Mouse (Mus musculus) layer of hippocampus, postnatal 10 days (tissue): ENCODE measurements at regions not wholly inside any gene's neighbourhood (a gene's known extent, or its start where the extent isn't known, plus 50 kb on each side); places are given as distances from the start of the nearest gene placed in this dataset.
A peak's percentile ranks its signal among the peaks of the same experiment; 100 is the strongest.

Experiments
- DNase-seq, 2 experiments: peaks; one replicate each; pipeline ENCODE4 v3.0.0; 2021; ENCODE audit warnings: low spot score in 2 of 2

DNA sequence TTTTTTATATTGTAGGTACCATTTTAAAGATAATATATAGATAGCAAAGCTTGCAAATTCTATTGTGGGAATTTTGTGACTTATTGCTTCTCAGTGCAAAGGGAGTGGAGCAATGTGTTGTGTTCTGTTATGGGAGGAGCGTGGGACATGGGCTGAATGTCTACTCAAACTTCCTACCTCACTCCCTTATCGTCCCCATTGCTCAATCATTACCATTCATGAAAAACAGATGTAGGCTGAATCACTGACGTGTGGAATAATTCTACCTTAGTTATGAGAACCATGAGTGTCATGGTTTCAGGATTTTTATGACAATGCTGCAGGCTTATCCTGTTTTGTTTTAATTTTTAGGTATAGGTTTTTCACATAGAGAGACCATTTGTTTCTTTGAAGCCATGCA is 119.0 kb upstream of the Ednra start:
- no peak for DNase-seq

DNA sequence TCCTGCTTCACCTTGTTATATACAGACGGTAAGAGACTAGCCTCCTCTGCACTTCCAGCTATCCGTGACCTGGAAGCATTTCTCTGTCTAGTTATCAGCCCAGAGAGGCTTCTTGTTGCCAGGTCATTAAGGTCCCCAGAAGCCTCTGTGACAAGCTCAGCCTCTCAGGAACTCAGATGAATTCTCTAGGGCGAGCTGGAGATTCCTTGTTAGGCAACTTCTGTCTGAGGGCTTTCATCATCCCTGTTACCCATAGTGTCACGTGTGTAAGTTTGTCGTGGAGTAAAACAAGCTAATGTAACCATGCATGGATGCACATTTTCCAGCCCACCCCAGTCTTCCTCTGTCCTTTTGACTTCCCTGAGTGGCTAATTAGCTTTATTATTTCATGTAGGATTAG is 126.3 kb upstream of the Ednra start:
- DNase-seq, result no peak

DNA sequence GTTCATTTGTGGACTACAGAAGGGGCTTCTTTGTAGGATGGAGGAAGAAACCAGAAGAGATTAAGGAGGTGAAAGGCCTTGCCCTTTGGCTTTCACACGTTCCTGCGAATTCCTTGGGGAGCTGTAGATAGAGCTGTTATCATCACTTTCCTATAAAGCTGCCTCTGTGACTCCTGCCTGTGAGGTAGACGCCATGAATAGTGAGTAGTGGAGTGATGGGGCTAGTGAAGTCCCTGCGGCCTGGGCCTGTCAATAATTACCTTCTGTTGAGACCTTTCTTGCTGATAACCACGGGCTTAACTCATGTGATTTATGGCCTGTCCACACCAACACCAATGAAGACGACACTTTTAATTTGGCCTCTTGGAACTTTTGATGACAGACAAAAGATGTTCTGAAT is 146.0 kb upstream of the Ednra start:
- DNase-seq, result no peak

DNA sequence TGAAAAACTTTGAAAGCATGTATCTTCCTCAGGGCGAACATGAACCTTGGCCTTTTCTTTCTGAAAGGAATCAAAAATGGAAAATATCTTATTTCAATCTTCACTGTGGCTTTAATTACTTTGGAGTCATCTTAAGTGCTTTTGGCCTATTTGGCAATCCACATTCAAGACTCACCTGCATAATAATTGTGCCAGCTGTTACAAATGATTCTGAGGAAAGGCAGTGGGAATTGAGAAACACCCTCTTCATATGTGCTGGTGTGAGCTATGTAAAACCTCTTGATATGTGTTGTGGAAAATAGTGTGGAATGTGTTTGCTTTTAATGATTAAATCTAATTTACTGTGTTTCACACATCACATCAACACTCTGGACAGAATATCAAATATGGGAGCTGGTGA is 148.5 kb upstream of the Ednra start:
- DNase-seq, result no peak

DNA sequence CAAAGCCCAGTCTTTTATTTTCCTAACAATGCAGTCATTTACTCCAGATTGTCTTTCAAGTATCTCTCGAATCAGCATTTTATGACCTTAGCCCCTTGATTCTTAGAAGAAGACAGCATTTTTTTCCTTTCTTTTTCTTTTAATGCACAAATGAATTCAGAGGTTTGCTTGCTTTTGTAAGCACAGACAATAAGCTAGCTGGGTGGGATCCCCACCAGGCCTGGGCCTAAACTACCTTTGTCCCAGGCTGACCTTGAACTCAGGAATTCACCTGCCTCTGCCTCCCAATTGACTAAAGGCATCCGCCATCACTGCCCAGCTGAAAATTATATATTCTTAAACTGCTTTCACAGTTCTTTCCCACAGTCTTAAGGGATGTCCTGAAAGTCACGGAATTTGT is 195.5 kb upstream of the Ednra start:
- DNase-seq, result no peak

DNA sequence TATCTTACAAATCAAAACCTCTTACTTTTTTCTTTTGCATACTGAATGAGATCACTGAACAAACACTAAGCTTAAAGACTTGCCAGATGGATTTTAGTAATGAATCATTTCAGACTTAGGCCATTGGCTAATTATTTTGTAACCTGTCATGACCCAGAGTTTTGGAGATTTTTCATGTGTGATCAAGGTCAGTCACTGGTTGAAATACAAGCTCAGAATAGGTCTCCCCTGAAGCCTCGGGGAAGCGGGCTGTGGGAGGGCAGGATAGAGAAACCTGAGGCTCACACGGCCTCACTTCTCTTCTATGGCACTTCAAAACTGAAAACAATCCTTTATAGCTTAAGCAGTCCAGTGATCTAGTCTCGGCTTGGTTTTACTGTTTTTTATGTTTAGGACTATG is 197.6 kb upstream of the Ednra start:
- no peak for DNase-seq

DNA sequence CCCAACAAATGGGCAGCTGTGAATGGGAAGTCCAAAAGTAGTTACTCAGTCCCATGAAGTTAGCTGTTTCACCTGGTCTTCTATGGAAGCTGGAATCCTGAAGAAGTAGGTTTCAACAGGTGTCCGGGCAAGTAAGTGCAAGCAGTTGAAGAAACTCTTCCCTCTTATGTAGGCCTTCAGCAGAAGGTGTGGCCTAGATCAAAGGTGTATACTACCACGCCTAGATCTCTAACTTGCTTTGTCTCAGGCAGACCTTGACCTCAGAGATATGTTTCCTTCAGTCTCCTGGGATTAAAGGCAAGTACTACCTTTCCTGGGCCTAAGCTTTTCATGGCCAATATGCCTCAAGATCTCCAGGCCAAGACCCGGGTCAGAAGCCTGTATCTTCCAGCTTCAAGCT is 223.4 kb upstream of the Ednra start:
- DNase-seq, result no peak

DNA sequence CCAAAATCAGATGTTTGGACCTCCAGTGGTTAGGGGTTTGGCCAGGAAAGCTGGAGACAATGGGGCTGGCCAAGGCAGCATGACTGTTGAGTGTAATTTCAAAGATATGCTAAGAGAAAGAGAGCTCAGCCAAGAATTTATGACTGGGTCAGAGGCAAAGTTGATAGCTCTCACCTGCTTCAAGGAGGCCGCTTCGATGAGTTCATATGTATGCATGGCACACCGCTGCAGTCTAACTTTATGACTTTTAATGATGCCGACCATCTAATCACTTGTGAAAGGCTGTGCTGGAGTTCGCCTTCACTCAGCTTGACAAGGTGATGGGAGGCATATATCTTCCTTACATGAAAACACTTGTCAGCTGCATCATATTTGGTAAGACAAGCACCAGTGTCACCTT is 225.4 kb upstream of the Ednra start:
- no peak for DNase-seq

DNA sequence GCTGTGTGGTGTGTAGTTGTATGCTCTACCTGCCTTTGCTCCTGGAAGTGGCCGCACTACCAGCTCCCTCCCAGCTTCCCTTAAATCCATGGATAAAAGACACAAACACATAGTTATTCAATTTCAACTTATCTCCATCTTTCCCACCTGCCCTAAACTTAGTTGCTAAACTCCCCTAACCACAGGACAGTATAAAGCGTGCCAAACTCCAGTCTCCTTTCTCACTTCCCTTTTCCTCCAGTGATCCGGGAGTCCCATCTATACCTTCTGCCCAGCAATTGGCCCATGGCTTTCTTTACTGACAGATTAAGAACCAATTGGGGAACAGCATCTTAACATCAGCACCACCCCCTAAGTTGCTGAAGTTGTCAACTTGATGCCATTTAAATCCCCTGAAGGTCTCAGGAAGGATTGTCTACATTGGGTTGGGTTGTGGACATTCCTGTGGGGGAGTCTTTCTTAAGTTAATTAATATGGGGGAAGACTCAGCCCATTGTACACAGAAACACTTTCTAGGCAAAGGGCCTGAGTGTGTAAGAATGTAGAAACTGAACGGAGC is 234.6 kb upstream of the Ednra start:
- no peak for DNase-seq

DNA sequence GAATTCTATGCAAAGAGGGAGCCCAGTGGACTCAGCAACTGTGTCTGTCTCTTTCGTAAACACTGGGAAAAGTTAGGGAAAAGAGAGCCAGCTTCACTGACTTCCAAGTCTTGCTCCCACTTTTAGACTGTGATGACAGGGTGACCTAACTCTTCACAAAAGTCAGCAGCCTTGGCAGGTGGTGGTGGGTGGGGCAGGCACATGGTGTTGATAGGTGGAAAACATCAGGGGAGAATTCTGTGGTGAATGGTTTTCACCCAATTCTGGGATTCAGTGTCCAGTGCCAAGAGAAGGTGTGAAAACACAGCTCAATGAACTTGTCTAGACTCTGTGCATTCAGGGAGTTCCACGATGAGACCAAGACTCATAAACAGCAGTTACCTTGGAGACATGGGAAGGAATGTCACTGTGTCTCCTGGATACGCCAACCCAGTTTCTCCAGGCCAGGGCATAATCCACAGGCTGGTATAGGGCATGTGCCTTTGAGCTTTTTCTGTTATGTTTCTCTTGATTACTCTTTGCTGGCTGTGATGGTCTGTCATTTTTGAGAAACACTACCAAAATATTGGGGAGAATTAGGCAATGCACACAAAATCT is 238.9 kb upstream of the Ednra start:
- no peak for DNase-seq

DNA sequence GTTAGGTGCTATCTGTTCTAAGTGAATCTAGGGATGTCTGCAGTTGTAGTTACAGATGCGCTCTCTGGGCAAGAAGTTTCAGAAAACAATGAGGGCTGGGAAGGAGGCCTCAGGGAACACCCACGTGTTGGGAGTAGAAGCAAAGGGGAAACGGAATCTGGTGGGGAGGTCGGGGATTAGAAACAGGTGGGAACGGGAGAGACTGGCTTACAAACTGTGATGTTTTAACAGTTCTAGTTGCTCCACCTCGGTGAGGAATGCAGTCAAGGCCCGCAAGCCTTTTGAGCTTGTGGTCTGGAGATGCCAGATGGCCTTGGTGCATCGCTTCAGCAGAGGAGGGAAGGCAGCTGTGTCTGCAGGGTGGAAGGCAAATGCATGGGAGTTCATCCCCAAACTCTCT is 242.7 kb upstream of the Ttc29 start:
- DNase-seq, result no peak

DNA sequence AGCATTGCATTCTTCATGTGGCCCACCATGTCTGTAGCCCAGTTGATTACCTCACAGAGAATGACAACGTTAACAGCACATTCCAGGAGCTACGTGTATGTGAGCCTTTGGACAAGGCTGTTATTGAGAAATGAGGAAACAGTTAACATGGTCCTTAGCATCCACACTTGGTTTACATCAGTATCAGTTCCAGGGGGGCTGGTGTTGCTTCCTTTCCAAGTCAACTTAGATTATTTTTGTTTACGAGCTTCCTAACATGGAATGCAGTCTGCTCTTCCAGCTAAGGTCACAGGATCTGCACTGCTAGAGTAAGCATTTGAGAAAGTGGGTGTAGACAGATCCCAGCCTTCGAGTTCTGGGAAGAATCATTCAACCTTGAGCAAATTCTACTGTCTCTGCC is 239.4 kb upstream of the Ttc29 start:
- DNase-seq, result no peak

DNA sequence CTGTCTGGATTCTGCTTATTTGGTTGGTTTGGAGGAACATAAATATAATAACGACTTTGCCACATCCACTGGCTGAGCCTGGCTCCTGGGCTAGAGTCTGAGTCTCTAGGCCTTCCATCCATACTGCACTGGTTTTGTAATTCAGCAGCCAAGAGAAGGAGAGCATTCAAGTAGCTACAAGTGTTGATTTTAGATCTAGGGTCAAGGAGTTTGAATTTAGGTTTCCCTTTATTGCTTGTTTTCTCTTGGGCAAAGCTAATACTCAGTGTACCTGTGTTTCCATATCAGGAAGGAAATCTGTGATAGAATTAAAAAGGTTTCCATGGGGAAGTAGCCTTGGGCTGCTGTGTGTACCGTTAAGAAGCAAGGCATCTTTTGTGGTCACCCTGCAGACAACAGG is 234.0 kb upstream of the Ttc29 start:
- no peak for DNase-seq

DNA sequence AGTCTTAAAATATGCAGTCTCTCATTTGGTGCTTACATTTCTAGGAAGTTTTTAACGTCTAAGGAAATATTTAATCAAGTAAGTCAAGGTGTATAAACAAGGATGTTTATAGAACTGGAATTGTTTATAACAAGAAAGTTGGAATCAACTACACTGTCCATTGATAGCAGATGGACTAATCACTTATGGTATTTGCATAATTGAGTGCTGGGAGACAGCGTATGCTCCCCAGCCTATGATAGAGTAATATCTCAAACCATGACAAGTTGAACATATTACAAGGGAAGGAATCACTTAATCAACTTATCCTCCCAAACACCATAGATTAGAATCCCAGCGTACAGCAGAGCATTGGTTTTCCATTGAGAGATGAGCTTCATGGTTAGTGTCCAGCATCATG is 232.4 kb upstream of the Ttc29 start:
- DNase-seq, result no peak

DNA sequence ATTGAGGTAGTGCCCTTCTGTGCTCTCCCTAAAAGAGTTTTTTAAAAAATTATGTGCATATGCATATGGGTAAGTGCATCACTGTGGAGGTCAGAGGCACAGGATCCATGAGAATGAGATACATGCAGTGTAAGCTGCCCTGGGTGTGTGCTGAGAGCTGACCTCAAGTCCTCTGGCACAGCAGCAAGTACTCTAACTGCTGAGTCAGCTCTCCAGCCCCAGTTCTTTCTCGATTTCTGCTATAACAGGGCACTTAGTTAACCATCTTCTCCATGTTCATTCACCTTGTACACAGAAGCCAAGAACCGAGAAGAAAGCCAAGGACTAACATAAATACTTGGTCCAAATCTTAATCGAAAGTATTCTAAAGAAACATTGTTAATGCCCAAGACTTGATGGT is 231.1 kb upstream of the Ttc29 start:
- no peak for DNase-seq

DNA sequence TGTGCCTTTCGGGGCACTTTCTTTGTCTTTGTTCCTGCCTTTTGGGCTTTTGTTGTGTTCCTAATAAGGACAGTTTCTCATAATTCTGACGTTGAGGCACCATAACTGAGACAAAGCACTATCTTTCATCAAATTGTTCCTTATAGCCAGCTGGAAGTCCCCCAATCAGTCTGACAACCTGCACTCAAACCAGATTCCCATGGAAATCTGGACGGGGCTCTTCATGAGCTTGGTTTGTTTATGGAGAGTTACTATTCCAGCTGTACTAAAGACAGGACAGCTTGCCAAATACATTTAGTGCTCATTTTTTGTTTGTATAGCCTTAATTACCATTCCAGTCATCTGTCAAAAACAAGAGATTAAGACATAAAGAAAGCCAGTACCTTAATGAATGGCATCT is 229.6 kb upstream of the Ttc29 start:
- DNase-seq, result no peak

DNA sequence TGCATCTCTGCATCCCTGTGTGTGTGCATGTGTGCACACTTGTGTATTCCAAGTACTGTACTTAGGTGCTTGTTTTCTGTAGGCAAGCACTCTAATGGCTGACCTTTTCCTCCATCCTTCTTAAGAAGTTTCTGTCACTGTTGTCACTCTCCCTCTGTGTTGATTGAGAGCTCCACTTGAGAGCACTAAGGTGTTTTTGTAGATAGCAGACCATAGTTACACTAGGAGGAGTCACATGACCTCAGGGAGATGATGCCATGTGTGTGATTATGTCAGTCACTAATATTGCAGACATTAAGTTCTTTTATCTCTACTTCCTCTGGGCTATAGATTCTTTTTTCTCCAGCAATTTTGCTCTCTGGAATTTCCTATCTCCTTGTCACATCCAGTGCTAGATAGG is 225.9 kb upstream of the Ttc29 start:
- no peak for DNase-seq

DNA sequence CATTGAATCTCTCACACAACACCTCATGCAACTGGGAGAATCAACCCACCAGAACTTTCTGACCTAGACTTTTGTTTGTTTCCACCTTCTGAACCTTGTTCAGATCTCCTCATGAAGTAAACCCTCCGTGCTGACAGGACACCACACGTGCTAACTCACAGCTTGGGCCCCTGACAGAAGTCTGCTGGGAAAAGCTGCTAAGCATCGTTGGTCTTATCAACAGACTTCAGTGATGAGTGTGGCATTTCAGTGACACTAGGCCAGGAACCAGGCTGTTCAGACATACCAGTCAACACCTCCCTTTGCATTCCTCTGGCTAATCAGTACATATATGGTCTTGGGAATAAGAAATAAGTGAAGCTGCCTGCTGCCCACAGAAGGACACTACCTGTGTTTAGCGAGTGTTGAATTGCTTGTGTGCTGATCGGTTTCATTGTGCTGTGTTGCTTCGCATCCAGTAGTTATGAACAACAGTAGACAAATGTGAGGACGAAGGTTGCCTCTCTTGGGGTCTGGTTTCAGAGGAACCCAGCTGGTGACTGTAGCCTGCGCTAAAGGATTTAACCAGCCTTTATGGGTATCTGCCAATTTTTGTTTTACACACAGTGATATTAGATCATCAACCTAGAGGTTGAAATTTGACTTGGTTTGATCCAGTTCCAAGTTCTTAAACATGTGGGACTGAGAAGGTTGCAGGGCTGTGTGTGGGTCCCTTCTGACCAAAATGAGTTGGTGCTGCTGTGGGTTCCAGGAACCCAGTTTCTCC is 224.6 kb upstream of the Ttc29 start:
- DNase-seq, result no peak

DNA sequence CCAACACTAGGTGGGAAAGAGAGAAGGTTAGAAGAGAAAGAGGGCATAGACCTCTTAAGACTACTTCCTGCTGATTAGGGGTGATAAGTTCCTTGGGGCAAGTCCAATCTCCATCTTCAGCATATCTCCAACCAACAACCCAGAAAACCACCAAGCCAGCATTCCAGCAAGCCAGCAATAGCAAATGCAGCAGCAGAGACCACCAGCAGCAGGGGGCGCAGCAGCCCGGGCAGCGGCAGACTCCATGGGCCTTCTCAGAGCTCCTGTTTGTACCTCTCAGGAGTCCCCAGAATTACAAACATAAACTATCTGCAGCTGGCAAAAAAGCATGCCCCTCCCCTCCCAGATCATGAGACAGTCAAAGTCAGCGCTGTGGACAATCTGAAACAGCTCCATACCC is 222.0 kb upstream of the Ttc29 start:
- DNase-seq, result no peak

DNA sequence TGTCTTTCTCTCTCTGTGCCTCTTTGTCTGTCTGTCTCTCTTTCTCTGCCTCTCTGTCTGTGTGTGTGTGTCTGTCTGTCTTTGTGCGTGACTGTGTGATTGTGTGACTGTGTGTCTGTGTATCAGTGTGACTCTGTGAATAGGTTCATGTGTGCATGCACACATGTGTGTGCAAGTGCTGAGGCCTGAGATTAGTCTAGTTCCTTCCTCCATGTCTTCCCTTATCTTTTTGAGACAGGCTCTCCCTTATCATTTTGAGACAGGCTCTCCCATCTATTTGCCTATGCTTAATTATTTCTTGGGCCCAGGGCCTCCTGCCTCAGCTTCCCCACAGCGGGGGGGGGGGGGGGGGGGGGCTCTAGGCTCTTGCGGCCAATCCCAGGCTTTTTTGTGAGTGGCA is 212.8 kb upstream of the Ttc29 start:
- no peak for DNase-seq

DNA sequence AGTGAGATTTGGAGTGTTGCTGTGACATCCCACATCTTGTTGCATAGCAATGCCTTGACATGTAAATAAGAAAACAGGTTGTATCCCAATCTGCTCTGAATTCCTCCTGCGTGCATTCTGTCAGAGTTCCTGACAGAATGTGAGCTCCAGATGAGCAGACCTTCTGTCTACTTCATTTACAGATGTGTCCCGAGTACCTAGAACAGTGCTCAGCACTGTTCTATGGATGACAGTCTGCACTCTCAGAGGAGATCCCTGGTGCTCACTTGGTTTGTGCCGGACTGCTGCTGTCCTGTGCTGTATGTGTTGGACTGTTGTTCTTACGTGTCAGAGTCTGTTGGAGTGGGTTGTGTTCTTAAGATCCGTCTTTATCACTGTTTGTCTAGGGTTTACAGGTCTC is 211.4 kb upstream of the Ttc29 start:
- peak in 1 of 2 experiments; percentile 9 for DNase-seq

DNA sequence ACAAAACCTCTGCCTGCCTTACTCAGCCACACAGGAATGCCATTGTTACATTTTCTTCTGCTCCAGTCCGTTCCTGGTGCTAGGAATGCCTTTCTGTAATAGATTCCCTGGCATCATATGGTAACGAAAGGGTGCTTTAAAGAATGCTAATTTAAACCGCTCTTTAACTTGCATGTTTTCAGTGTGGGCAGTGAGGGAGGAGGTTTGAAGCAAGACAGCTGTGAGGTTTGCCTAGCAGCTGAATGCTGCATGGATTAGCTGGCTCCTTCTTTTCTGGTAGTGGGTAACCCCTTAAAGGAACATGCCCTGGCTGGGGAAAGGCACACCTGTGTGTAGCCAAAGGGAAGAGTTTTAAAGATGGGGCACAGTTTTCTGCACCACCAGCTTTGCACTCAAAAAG is 211.0 kb upstream of the Ttc29 start:
- DNase-seq, result no peak

DNA sequence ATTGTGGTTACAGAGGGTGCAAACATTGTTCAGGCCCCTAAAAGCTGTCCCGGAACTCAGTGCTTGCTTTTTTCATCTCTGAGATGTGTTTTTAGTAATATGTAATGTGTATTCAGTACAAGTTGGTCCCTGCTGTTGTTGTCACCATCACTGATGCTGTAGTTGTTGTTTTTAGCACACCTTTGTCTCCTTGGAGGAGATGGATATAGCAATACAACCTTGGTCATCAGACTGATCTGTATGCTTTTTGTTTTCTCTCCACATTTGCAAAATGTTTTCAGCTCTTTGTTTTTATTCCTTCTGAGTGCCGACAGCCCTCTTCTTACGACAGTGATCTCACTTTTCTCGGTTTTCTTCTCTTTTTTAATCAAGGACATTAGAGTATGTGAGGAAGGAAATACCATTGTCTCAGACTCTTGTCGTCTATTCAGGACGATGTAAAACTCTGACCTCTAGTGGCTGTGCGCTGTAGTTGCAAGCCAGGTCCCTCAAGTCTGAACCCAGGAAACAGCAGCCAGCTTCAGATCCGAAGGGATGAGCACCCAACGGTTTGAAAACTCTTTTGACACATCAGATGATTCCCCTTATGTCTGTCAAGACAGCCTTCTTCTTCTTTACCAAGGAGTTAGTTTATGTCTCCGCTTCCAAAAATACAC is 209.1 kb upstream of the Ttc29 start:
- DNase-seq, result peak; percentile 65 to 79
